Mouse (Mus musculus): ENCODE measurements around the gene Terb1.

DNA sequence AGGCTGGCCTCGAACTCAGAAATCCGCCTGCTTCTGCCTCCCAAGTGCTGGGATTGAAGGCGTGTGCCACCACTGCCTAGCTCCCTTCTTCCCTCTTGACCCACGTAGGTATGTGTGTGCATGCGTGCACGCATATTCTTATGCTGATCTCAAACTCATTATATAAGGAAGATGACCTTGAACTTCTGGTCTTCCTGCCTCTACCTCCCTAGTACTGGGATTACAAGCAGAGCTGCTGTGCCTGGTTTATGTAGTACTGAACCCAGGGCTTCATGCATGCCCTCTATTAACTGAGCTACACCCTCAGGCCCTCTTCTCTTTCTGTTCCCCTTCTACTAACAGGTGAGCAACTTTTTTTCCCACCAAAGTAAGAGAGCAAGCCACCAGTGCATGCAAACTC is 77.1 kb downstream of the Terb1 start:
- no peak for TF ChIP-seq GATA1 (IDR thresholded peaks at IDR 0.05; ENCODE audit: borderline replicate concordance, low read length)
- no peak for TF ChIP-seq FLI1 (IDR thresholded peaks at IDR 0.05; ENCODE audit: low read length)

Measured in megakaryocyte, embryonic 14.5 days (primary cell).